Comparison of ENCODE assay signal across 25 mouse cellular contexts in genomic region chr11:6165391-6166081, GRCm38 (mm10). TPM values are rescaled to one million over a fixed set of nuclear protein-coding genes. Genes with fewer than 3 reads are reported as not detected.
A peak's percentile ranks its signal among the peaks of the same experiment; 100 is the strongest.
DNase-seq lines count a peak whose midpoint lies in the region; ATAC-seq and TF ChIP-seq lines count a peak whose summit lies in the region.
"Had no signal": no experiment of that assay in that cellular context is flagged by ENCODE, and none has a peak within 500 bp of the region (broad histone marks: within the 10 kb centered on the region; RNA-seq: fewer than 3 reads in every experiment).

No protein-coding gene starts in this region.

- DNase-seq in layer of hippocampus, adult 2 months (ENCODE audit: low spot score in 2 of 2): no peak
- no peak for DNase-seq in layer of hippocampus, postnatal 36 days
- peak; percentile 47 for DNase-seq in midbrain, embryonic 11.5 days (ENCODE audit: low spot score, missing footprints)
- no peak for DNase-seq in lung, adult 2 months
- DNase-seq in frontal cortex, postnatal 14 days (ENCODE audit: low spot score in 2 of 2): no peak
- DNase-seq: adrenal gland, postnatal 10 days; adrenal gland, postnatal 36 days; B cell, adult 2 months; cerebellum, adult 18-20 months; cerebellum, adult 9-10 months; forebrain, postnatal 0 days; gastrocnemius, postnatal 25 days; heart, adult 2 months had no signal

- no peak for TF ChIP-seq POLR2A in lung, adult 2 months (IDR thresholded peaks at IDR 0.05; ENCODE audit: borderline replicate concordance, extremely low read depth, low read depth, low read length)

- peak overlapping the region; percentile 39; the same call in 1 of the 2 replicates for H3K27ac ChIP-seq in layer of hippocampus, adult 2 months
- H3K27ac ChIP-seq in midbrain, embryonic 11.5 days (ENCODE audit: low read depth, low read length): no peak overlapping the region
- H3K27ac ChIP-seq in midbrain, embryonic 16.5 days (ENCODE audit: low read length): no peak overlapping the region
- H3K27ac ChIP-seq in liver, embryonic 16.5 days (ENCODE audit: low read length): peak overlapping the region; percentile 37; the same call in 1 of the 2 replicates
- H3K27ac ChIP-seq: heart, adult 2 months; heart, embryonic 10.5 days; hindbrain, embryonic 12.5 days; hindbrain, embryonic 15.5 days had no signal

- WGBS in midbrain, embryonic 11.5 days: 96% methylated on average over 7 of the region's 7 CpGs
- 94% methylated on average over 7 of the region's 7 CpGs for WGBS in midbrain, embryonic 16.5 days
- WGBS in liver, embryonic 16.5 days (ENCODE audit: insufficient replicate concordance): 66% methylated on average over 7 of the region's 7 CpGs
- WGBS in lung, adult 2 months: 80% methylated on average over 7 of the region's 7 CpGs

- H3K27me3 ChIP-seq in midbrain, embryonic 11.5 days (ENCODE audit: control insufficient read depth, insufficient read depth, low read length): no peaks in the 10 kb centered on the region
- H3K27me3 ChIP-seq in midbrain, embryonic 16.5 days (ENCODE audit: control insufficient read depth, insufficient read depth, low read depth, low read length): no peaks in the 10 kb centered on the region
- H3K27me3 ChIP-seq in liver, embryonic 16.5 days (ENCODE audit: control insufficient read depth, insufficient read depth, low read depth, low read length): no peaks in the 10 kb centered on the region
- H3K27me3 ChIP-seq: CH12.LX; hindbrain, embryonic 12.5 days; hindbrain, embryonic 15.5 days; Patski had no signal

- no peak overlapping the region for H3K4me2 ChIP-seq in midbrain, embryonic 11.5 days
- H3K4me2 ChIP-seq in midbrain, embryonic 16.5 days (ENCODE audit: low read length): no peak overlapping the region
- H3K4me2 ChIP-seq in liver, embryonic 16.5 days (ENCODE audit: low read depth, low read length): no peak overlapping the region
- H3K4me2 ChIP-seq: hindbrain, embryonic 12.5 days; hindbrain, embryonic 15.5 days had no signal

- no peaks in the 10 kb centered on the region for H3K9me3 ChIP-seq in midbrain, embryonic 11.5 days (ENCODE audit: control insufficient read depth, low read length)
- H3K9me3 ChIP-seq in midbrain, embryonic 16.5 days (replicated peaks; ENCODE audit: control insufficient read depth, low read length, poor library complexity, severe bottlenecking): no peaks in the 10 kb centered on the region
- H3K9me3 ChIP-seq in liver, embryonic 16.5 days (replicated peaks; ENCODE audit: control insufficient read depth, low read length): no peaks in the 10 kb centered on the region
- H3K9me3 ChIP-seq: G1E; heart, embryonic 10.5 days; hindbrain, embryonic 12.5 days; hindbrain, embryonic 15.5 days had no signal

- H3K4me3 ChIP-seq in layer of hippocampus, adult 2 months: no peak overlapping the region
- no peak overlapping the region for H3K4me3 ChIP-seq in midbrain, embryonic 11.5 days (ENCODE audit: low read depth, low read length)
- no peak overlapping the region for H3K4me3 ChIP-seq in midbrain, embryonic 16.5 days (ENCODE audit: low read depth, low read length)
- no peak overlapping the region for H3K4me3 ChIP-seq in liver, embryonic 16.5 days (ENCODE audit: low read depth, low read length)
- H3K4me3 ChIP-seq in lung, adult 2 months (replicated peaks; ENCODE audit: extremely low read depth, low read depth, low read length): no peak overlapping the region
- H3K4me3 ChIP-seq: heart, adult 2 months; heart, embryonic 10.5 days; hindbrain, embryonic 12.5 days; hindbrain, embryonic 15.5 days had no signal

- H3K4me1 ChIP-seq in midbrain, embryonic 11.5 days (ENCODE audit: control insufficient read depth, insufficient read depth, low read length): no peaks in the 10 kb centered on the region
- no peaks in the 10 kb centered on the region for H3K4me1 ChIP-seq in midbrain, embryonic 16.5 days (ENCODE audit: control insufficient read depth, insufficient read depth, low read length)
- H3K4me1 ChIP-seq in liver, embryonic 16.5 days (ENCODE audit: control insufficient read depth, low read depth, low read length): no peaks in the 10 kb centered on the region; the same call in 1 of the 2 replicates
- H3K4me1 ChIP-seq in lung, adult 2 months (ENCODE audit: control insufficient read depth, insufficient read depth, low read length): peaks cover 18% of the 10 kb centered on the region
- H3K4me1 ChIP-seq: hindbrain, embryonic 12.5 days had no signal

- H3K36me3 ChIP-seq in midbrain, embryonic 11.5 days (ENCODE audit: control insufficient read depth, insufficient read depth, low read length): no peaks in the 10 kb centered on the region
- H3K36me3 ChIP-seq in midbrain, embryonic 16.5 days (ENCODE audit: control insufficient read depth, insufficient read depth, low read length): no peaks in the 10 kb centered on the region
- no peaks in the 10 kb centered on the region for H3K36me3 ChIP-seq in liver, embryonic 16.5 days (ENCODE audit: control insufficient read depth, insufficient read depth)
- H3K36me3 ChIP-seq: heart, embryonic 10.5 days; hindbrain, embryonic 12.5 days; hindbrain, embryonic 15.5 days had no signal

- ATAC-seq in midbrain, embryonic 11.5 days (ENCODE audit: low FRiP score): no peak
- no peak for ATAC-seq in midbrain, embryonic 16.5 days
- ATAC-seq in liver, embryonic 16.5 days (ENCODE audit: low read depth): peak; percentile 54
- ATAC-seq: forebrain, embryonic 14.5 days; forebrain, postnatal 0 days; Patski had no signal

- no peak for TF ChIP-seq CTCF in layer of hippocampus, adult 2 months (conservative IDR thresholded peaks at IDR 0.05)
- TF ChIP-seq CTCF in lung, adult 2 months (IDR thresholded peaks at IDR 0.05; ENCODE audit: insufficient read depth, low read length): no peak

- H3K9ac ChIP-seq in midbrain, embryonic 11.5 days (ENCODE audit: low read length): no peak overlapping the region
- no peak overlapping the region for H3K9ac ChIP-seq in midbrain, embryonic 16.5 days (ENCODE audit: low read depth, low read length)
- no peak overlapping the region for H3K9ac ChIP-seq in liver, embryonic 16.5 days (ENCODE audit: low read depth, low read length)
- H3K9ac ChIP-seq: forebrain, postnatal 0 days; hindbrain, embryonic 12.5 days; hindbrain, embryonic 15.5 days had no signal

RNA-seq across cellular contexts. Expression of gene A730071L15Rik, which starts 34.3 kb away (rescaled TPM):
- total RNA-seq in layer of hippocampus, adult 2 months (2021): under 1 TPM in 1 of 2 experiments, not detected in 1; 0.31 TPM
- total RNA-seq in layer of hippocampus, postnatal 36 days (2021): under 1 TPM in 1 of 2 experiments, not detected in 1; 0.50 TPM
- 0.41 and 0.57 TPM in 2 replicates for polyA plus RNA-seq in midbrain, embryonic 11.5 days (2014; fragmentation: Nextera tagmentation; extraction: Ambion mirVana)
- 0.51 and 0.63 TPM in 2 replicates for polyA plus RNA-seq in midbrain, embryonic 16.5 days (2015; fragmentation: Nextera tagmentation; extraction: Ambion mirVana)
- polyA plus RNA-seq in liver, embryonic 16.5 days (2015; fragmentation: Nextera tagmentation; extraction: Ambion mirVana): 0.07 and 0.09 TPM in 2 replicates
- 0.11 TPM in 1 of 2 replicates, not detected in the other for polyA plus RNA-seq in lung, adult 2 months (2012; rRNA removed)
- total RNA-seq: gastrocnemius, adult 8-10 months; heart, adult 2 months; hematopoietic stem cell, adult 5-6 weeks had no signal
- polyA plus RNA-seq: frontal cortex, adult 2 months; G1E; heart, adult 2 months had no signal

RNA-seq across cellular contexts. Expression of gene Nudcd3, which starts 34.7 kb away (rescaled TPM):
- total RNA-seq in layer of hippocampus, adult 2 months (2021): 100 to 1,000 TPM; 117 to 118 TPM
- total RNA-seq in layer of hippocampus, postnatal 36 days (2021): 100 to 1,000 TPM; 108 to 114 TPM
- 41.4 and 46.8 TPM in 2 replicates for polyA plus RNA-seq in midbrain, embryonic 11.5 days (2014; fragmentation: Nextera tagmentation; extraction: Ambion mirVana)
- polyA plus RNA-seq in midbrain, embryonic 16.5 days (2015; fragmentation: Nextera tagmentation; extraction: Ambion mirVana): 80.2 TPM in 2 replicates
- 11.1 and 11.5 TPM in 2 replicates for polyA plus RNA-seq in liver, embryonic 16.5 days (2015; fragmentation: Nextera tagmentation; extraction: Ambion mirVana)
- polyA plus RNA-seq in lung, adult 2 months (2012; rRNA removed): 29.4 and 52.9 TPM in 2 replicates

Comparison
In these comparisons a context has a peak if more than half of its experiments do, and no peak if none do; other contexts are left out.
1. H3K27ac ChIP-seq: peak in layer of hippocampus, adult 2 months (single experiment) and liver, embryonic 16.5 days (single experiment); none in midbrain, embryonic 11.5 days (single experiment) and midbrain, embryonic 16.5 days (single experiment).